In genomic region chr6:90813526-90813925, GRCm38 (mm10) we compare ENCODE assay signal across 21 mouse cellular contexts.
"Had no signal": no experiment of that assay in that cellular context is flagged by ENCODE, and none has a peak within 500 bp of the region (broad histone marks: within the 10 kb centered on the region; RNA-seq: fewer than 3 reads in every experiment).

No protein-coding gene starts in this region.

- H3K9ac ChIP-seq: limb, embryonic 13.5 days; liver, embryonic 12.5 days; liver, embryonic 15.5 days; lung, embryonic 15.5 days; midbrain, embryonic 13.5 days had no signal

- DNase-seq: kidney, adult 2 months; kidney, postnatal 10 days; kidney, postnatal 36 days; layer of hippocampus, postnatal 36 days; liver; lung, adult 18-20 months; lung, postnatal 10 days; lung, postnatal 36 days; thymus, adult 18-20 months; thymus, postnatal 36 days had no signal

- H3K4me3 ChIP-seq: limb, embryonic 10.5 days; limb, embryonic 13.5 days; liver, embryonic 12.5 days; liver, embryonic 15.5 days; lung, embryonic 15.5 days; megakaryocyte, embryonic 14.5 days; midbrain, embryonic 10.5 days; midbrain, embryonic 13.5 days; myocyte; neural tube, embryonic 13.5 days had no signal

- H3K9me3 ChIP-seq: limb, embryonic 10.5 days; limb, embryonic 13.5 days; liver, embryonic 12.5 days; liver, embryonic 15.5 days; lung, embryonic 15.5 days; megakaryocyte, embryonic 14.5 days; midbrain, embryonic 10.5 days; midbrain, embryonic 13.5 days; neural tube, embryonic 13.5 days had no signal

- H3K4me2 ChIP-seq: limb, embryonic 13.5 days; liver, embryonic 12.5 days; liver, embryonic 15.5 days; lung, embryonic 15.5 days; midbrain, embryonic 13.5 days; neural tube, embryonic 13.5 days had no signal

- H3K4me1 ChIP-seq: liver, embryonic 15.5 days had no signal

- ATAC-seq: liver, embryonic 12.5 days; midbrain, embryonic 13.5 days; midbrain, embryonic 16.5 days had no signal

- H3K36me3 ChIP-seq: limb, embryonic 10.5 days; limb, embryonic 13.5 days; liver, embryonic 12.5 days; liver, embryonic 15.5 days; lung, embryonic 15.5 days; midbrain, embryonic 10.5 days; midbrain, embryonic 13.5 days; neural tube, embryonic 13.5 days had no signal

- H3K27ac ChIP-seq: limb, embryonic 10.5 days; limb, embryonic 13.5 days; liver, embryonic 12.5 days; liver, embryonic 15.5 days; lung, embryonic 15.5 days; midbrain, embryonic 10.5 days; midbrain, embryonic 13.5 days; neural tube, embryonic 13.5 days had no signal

- H3K27me3 ChIP-seq: neural tube, embryonic 13.5 days had no signal
